Mouse (Mus musculus) C2C12 (cell line): ENCODE results near the gene Ppp6r1.

Experiments used
- CEBPB ChIP-seq: IDR thresholded peaks from one replicate; pipeline ENCODE4 v1.6.1; 2011; ENCODE audit warnings: low read depth, mild to moderate bottlenecking, control low read depth, moderate library complexity
- CTCF ChIP-seq: IDR thresholded peaks from one replicate; pipeline ENCODE4 v1.5.1; 2011; ENCODE audit not compliant: control insufficient read depth, insufficient read depth, insufficient read length
- FOSL1 ChIP-seq: IDR thresholded peaks from one replicate; pipeline ENCODE4 v1.8.0; 2011; ENCODE audit warnings: mild to moderate bottlenecking, low read length; ENCODE audit not compliant: poor library complexity, insufficient read depth, severe bottlenecking
- MAX ChIP-seq: IDR thresholded peaks from one replicate; pipeline ENCODE4 v1.6.1; 2011; ENCODE audit warnings: mild to moderate bottlenecking, control low read depth
- MYOG ChIP-seq: IDR thresholded peaks from one replicate; pipeline ENCODE4 v1.6.1; 2011; ENCODE audit not compliant: control insufficient read depth, insufficient read length; ENCODE audit errors: extremely low read depth
- USF1 ChIP-seq: IDR thresholded peaks from one replicate; pipeline ENCODE4 v1.6.1; 2011; ENCODE audit warnings: low read depth, mild to moderate bottlenecking, control low read depth, moderate library complexity

DNA sequence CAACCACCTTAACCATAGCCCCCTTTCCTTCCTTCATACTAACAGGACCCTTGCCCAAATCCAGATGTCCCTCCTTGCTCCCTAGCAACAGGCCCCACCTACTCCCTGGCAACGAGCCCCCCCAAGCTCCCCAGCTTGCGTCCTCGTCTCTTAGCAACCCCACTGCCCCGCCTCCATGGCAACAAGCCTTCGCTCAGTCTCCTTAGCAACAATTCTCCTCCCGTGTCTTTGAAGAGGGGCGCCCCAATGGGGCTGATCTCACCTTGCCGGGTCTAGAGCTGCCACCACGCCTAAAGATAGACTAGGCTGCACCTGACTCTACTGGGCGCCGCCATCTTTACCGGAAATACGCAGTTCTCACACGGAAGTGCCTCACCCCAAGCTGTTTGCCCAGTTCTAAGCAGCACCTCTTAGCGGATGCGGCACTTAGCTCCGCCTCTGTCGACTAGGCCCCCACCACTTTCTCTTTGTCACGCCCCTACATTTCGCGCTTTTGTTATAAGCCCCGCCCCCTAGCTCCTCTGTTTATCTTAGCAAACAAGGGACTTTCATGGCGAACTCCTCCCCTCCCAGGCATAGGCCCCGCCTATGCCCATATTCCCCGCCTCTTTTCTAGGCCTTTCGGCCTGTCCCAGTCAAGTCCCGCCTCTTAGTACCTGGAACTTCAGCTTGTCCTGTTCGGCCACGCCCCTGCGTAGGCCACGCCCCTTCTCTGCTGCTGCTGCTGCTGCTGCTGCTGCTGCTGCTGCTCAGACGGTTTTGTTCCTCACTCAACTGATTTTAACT, 26.0 kb upstream of the Ppp6r1 start, which contains the start of gene Hspbp1:
- TF ChIP-seq CTCF (no peak), CEBPB (no peak), USF1 (peak; percentile 13), MAX (no peak), MYOG (no peak), FOSL1 (no peak)
